Mouse (Mus musculus) ES-E14 (cell line): ENCODE data around the gene Atl3.

ENCODE experiments used
- CHD2 ChIP-seq: IDR thresholded peaks from 2 replicates; pipeline ENCODE4 v1.6.1; 2014; ENCODE audit warnings: mild to moderate bottlenecking, low read depth, low read length, inconsistent platforms
- HCFC1 ChIP-seq: IDR thresholded peaks from 2 replicates; pipeline ENCODE4 v1.6.1; 2012; ENCODE audit warnings: low read length, inconsistent platforms, borderline replicate concordance; ENCODE audit not compliant: insufficient read depth
- ZC3H11A ChIP-seq: IDR thresholded peaks from 2 replicates; pipeline ENCODE4 v1.6.1; 2012; ENCODE audit warnings: low read depth, mild to moderate bottlenecking, inconsistent platforms, low read length, borderline replicate concordance

- TF ChIP-seq HCFC1 (no peak), CHD2 (no peak), ZC3H11A (no peak)
These were observed 8.6 kb downstream of the Atl3 start for GRCm38 (mm10) chr19:7502432-7502831.
